Mouse (Mus musculus) G1E (cell line): ENCODE data around the gene Krt27.

Experiments
- CTCF ChIP-seq: IDR thresholded peaks from 2 replicates; pipeline ENCODE4 v1.5.1; 2012; ENCODE audit warnings: low read depth, low read length, inconsistent platforms, mixed read lengths
- GATA1 ChIP-seq: IDR thresholded peaks from 2 replicates; pipeline ENCODE4 v1.6.1; 2012; ENCODE audit warnings: borderline replicate concordance, low read length, inconsistent platforms, mixed read lengths
- POLR2AphosphoS5 ChIP-seq: IDR thresholded peaks from 2 replicates; pipeline ENCODE4 v1.6.1; 2012; ENCODE audit warnings: low read depth, low read length, inconsistent platforms; ENCODE audit not compliant: insufficient replicate concordance
- TAL1 ChIP-seq: conservative IDR thresholded peaks from 2 replicates; pipeline ENCODE4 v1.6.1; 2012; ENCODE audit warnings: low read depth, low read length, inconsistent platforms, mixed read lengths

DNA sequence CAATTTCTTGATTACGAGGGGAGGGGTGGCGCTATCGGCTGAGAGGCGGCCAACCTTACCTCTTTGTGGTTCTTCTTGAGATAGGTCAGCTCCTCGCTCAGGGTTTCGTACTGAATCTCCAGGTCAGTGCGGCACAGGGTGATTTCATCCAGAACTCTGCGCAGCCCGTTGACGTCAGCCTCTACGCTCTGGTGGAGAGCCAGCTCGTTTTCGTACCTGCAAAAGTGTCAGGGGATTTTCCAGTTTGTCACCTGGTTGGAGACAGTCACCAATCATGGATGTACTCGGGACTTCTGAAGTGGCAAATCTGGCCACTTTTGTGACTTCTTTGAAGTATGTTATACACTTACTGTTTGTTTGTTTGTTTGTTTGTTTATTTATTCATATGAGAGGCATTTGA is 29.8 kb downstream of the Krt27 start:
- no peak for TF ChIP-seq CTCF
- no peak for TF ChIP-seq TAL1
- TF ChIP-seq GATA1: no peak
- no peak for TF ChIP-seq POLR2AphosphoS5
